Mouse (Mus musculus): ENCODE data around the gene Crnkl1. TPM values are rescaled to one million over a fixed set of nuclear protein-coding genes. Genes with fewer than 3 reads are reported as not detected.
"Not testable (repeated sequence)": the region's sequence is repeated elsewhere in the genome, so short reads cannot be mapped to it uniquely, and the experiment has no call there.

Gene Crnkl1
- polyA plus RNA-seq, 1 experiment from 2014 or later = 26.2 TPM

DNA sequence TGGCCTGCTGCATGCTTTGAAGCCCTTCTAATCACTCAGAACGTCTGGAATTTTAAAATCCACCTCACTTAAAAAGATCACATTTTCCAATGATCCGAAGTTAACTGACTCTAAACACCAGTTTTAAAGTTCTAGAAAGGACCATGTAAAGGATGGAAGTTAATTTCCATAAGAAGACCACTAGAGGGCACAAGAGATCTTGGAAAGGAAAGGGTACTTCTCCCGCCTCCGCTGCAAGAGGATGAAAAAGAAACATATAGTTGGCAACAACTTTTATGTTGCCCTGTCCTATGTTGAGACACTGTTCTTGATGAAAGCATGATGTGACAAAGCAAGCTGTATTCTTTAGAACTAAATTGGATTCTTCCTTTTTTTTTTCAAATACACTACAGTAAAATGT, 22.6 kb upstream of the Crnkl1 start:
- Histone ChIP-seq H3K4me2 (no peak overlapping the region), H3K4me1 (replicated peaks) (peaks cover 5% of the 10 kb centered on the region; the same call in 1 of the 2 replicates), H3K27me3 (0 out of 2 replicates have a peak, but pooled peaks cover 6% of the 10 kb centered on the region), H3K9ac (no peak overlapping the region), H3K4me3 (no peak overlapping the region), H3K36me3 (no peaks in the 10 kb centered on the region), H3K27ac (replicated peaks) (no peak overlapping the region), H3K9me3 (no peaks in the 10 kb centered on the region)
- WGBS = 12% methylated on average over 4 of the region's 4 CpGs
- ATAC-seq (ENCODE audit: low read depth) = no peak

DNA sequence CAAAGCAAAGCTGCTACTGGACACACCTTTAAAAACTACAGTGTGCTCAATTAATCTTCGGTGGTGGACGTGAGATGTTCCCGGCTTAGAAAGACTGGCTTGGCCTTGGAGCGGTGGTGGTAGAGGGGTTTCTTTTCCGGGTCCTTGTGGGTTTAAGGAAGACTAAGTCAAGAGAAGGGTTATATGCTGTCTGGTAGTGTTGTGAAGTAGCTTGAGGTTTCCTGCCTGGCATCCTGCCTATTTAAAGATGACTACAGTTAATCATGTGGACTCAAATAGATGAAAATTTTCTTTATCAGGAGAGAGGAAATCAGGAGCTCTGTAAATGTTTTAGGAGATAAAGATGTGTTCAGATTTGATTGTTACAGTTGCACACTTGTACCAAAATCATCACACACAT, 21.5 kb upstream of the Crnkl1 start:
- no peak overlapping the region for H3K4me2 ChIP-seq
- H3K4me1 ChIP-seq (replicated peaks) = peaks cover 5% of the 10 kb centered on the region; the same call in 1 of the 2 replicates
- no peaks in the 10 kb centered on the region for H3K9me3 ChIP-seq
- no peak for ATAC-seq (ENCODE audit: low read depth)
- no peaks in the 10 kb centered on the region for H3K36me3 ChIP-seq
- no peak overlapping the region for H3K9ac ChIP-seq
- H3K27me3 ChIP-seq = 0 out of 2 replicates have a peak, but pooled peaks cover 6% of the 10 kb centered on the region
- no peak overlapping the region for H3K4me3 ChIP-seq
- 47% methylated on average over 5 of the region's 5 CpGs for WGBS
- H3K27ac ChIP-seq (replicated peaks) = no peak overlapping the region

DNA sequence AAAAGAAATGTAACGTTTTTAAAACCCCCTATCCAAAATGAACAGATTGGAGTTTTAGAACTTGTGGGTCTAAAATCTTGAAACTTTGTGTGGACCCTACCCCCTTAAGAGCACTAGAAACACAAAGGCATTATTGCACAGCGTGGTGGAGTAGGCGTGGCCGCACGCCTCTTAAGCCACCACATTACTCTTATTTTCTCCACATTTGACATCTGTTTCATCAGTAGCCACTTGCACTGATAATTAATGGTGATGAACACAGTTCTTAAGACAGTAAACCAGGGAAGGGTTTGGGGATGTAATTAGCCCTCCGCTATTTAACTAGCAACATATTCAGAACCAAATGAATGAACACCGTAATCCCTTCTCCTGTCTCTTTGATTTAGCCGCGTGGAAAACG, 21.0 kb upstream of the Crnkl1 start:
- Histone ChIP-seq H3K36me3 (no peaks in the 10 kb centered on the region), H3K4me3 (no peak overlapping the region), H3K9ac (no peak overlapping the region), H3K27me3 (0 out of 2 replicates have a peak, but pooled peaks cover 6% of the 10 kb centered on the region), H3K27ac (replicated peaks) (no peak overlapping the region), H3K9me3 (no peaks in the 10 kb centered on the region), H3K4me2 (no peak overlapping the region), H3K4me1 (replicated peaks) (peaks cover 5% of the 10 kb centered on the region; the same call in 1 of the 2 replicates)
- ATAC-seq (ENCODE audit: low read depth) = no peak
- WGBS = 34% methylated on average over 10 of the region's 10 CpGs

DNA sequence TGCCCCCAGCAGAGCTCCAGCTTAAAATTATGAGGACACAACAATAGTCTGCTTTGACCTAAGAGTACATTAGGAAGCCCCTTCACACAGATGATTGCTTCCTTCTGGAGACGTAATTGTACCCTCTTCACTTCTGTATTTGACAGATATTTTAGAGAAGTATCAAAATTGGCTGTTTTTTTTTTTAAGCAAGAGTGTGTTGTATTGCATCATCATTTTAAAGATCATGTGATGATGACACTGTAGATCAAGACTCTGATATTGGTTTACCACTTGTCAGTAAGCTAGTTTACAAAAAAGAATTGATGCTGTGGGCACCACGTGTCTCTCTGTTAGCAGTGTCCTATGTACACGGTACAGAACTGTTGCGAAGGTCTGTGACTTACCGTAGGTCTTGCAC, 17.9 kb upstream of the Crnkl1 start:
- ATAC-seq (ENCODE audit: low read depth) = no peak
- Histone ChIP-seq H3K4me1 (replicated peaks) (peaks cover 25% of the 10 kb centered on the region), H3K9ac (no peak overlapping the region), H3K27ac (replicated peaks) (no peak overlapping the region), H3K4me3 (no peak overlapping the region), H3K27me3 (0 out of 2 replicates have a peak, but pooled peaks cover under 1% of the 10 kb centered on the region), H3K4me2 (no peak overlapping the region), H3K36me3 (no peaks in the 10 kb centered on the region), H3K9me3 (no peaks in the 10 kb centered on the region)
- WGBS = 61% methylated on average over 5 of the region's 5 CpGs

DNA sequence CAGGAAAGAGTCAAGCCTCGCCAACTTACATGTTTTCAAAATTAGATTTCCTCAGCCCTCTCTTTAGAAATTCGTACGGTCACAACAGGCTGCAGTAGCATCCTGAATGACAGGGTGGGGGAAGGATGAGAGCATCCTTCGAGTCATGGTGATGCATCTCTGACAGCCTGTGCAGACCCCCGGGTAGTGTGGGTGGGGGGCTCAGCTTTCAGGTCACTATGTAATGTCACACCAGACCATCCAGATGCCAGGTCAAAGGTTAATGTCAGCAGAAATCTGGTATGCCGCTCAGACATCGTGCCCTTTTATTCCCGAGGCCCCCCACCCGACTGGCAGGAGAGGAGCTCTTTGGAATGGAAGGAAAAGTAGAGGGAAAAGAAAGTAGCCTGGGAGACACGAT, 15.4 kb upstream of the Crnkl1 start:
- WGBS = 13% methylated on average over 10 of the region's 10 CpGs
- H3K27ac ChIP-seq (replicated peaks) = no peak overlapping the region

DNA sequence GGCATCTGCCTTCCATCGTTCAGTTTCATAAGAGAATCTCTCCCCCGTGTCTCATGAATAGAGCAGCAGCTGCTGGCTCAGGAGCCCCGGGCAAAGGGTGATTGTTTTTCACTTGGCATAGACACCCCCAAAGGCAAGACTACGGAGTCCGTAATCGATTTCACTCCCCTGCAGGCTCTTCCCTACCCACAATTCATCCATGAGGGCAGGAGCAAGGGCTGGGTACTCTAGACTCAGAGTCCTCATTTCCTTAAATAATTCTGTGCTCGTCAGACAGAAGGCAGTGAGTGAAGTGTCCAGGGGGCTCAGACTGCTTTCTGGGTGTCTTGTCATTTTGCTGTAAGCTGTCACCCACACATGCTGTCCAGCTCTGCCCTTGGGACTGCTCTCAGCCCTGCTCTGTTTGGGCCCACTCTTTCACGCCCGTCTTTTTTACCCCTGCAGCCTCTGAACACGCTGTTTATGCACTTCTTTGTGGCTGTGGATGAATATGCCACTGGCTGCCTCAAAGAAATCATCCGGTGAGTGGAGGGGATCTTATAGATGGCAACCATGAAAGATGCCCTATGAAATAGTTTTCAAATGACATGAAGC, 14.8 kb upstream of the Crnkl1 start:
- Histone ChIP-seq H3K9me3 (no peaks in the 10 kb centered on the region), H3K4me2 (peak overlapping the region; percentile 30), H3K9ac (no peak overlapping the region), H3K36me3 (no peaks in the 10 kb centered on the region), H3K27ac (replicated peaks) (peak overlapping the region; percentile 80), H3K4me3 (no peak overlapping the region), H3K4me1 (replicated peaks) (peaks cover 27% of the 10 kb centered on the region), H3K27me3 (no peaks in the 10 kb centered on the region)
- peak; percentile 68 for ATAC-seq (ENCODE audit: low read depth)
- 11% methylated on average over 11 of the region's 11 CpGs for WGBS

More for the DNA sequence above, 15.4 kb upstream of the Crnkl1 start:
- Histone ChIP-seq H3K4me1 (replicated peaks) (peaks cover 25% of the 10 kb centered on the region), H3K9me3 (no peaks in the 10 kb centered on the region), H3K9ac (no peak overlapping the region), H3K4me3 (no peak overlapping the region), H3K36me3 (no peaks in the 10 kb centered on the region), H3K27me3 (no peaks in the 10 kb centered on the region), H3K4me2 (no peak overlapping the region)
- ATAC-seq (ENCODE audit: low read depth) = no peak

DNA sequence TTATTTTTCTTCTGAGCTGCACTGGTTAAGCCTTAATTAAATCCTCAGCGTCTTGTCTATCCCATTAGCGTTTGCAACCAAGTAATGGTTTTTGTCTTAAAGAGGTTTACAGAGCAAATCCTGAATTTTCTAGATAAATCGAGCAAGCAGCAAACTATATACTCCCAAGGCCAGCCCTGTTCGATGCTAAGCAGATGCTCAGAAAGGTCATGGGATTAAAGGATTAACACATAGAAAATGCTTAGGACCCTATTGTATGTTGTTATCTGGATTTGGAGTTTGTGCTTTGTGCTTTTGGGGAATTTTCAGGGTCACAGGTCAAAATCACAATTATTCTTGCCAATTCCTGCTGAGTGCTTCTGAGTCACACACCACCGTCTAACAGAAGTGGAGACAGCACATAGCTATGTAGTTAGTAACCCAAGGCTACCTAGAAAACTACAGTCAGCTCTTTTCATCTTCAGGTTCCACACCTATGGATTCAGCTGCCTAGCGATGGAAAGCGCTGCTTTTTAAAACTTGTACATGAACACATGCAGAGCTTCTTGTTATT, 13.7 kb upstream of the Crnkl1 start:
- no peaks in the 10 kb centered on the region for H3K27me3 ChIP-seq
- no peaks in the 10 kb centered on the region for H3K36me3 ChIP-seq
- H3K27ac ChIP-seq (replicated peaks) = peak overlapping the region; percentile 80
- no peak overlapping the region for H3K9ac ChIP-seq
- H3K4me1 ChIP-seq (replicated peaks) = peaks cover 34% of the 10 kb centered on the region
- H3K4me3 ChIP-seq = no peak overlapping the region
- WGBS = 75% methylated on average over 7 of the region's 7 CpGs
- no peaks in the 10 kb centered on the region for H3K9me3 ChIP-seq
- ATAC-seq (ENCODE audit: low read depth) = no peak
- H3K4me2 ChIP-seq = no peak overlapping the region

DNA sequence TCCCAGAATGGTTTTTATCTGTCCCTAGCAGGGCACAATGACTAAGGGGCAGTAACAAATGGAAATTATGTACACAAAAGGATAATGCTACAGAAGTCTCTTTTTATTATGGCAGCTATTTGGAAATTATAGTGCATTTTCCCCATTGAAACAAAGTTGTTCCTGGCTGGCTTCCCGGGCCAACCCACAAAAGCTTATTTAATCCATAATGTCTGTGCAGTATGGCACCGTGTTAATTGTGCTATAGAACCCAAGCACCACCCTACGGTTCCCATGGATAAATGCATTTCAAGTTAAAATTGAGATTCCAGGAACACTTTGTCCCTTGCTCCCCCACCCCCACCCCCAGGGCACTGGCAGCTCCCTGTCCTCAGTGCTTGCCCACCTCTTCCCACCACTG, 9.5 kb upstream of the Crnkl1 start:
- Histone ChIP-seq H3K9me3 (no peaks in the 10 kb centered on the region), H3K4me1 (replicated peaks) (peaks cover 25% of the 10 kb centered on the region), H3K27ac (replicated peaks) (no peak overlapping the region), H3K4me2 (no peak overlapping the region), H3K27me3 (no peaks in the 10 kb centered on the region), H3K4me3 (no peak overlapping the region), H3K36me3 (no peaks in the 10 kb centered on the region), H3K9ac (no peak overlapping the region)
- no peak for ATAC-seq (ENCODE audit: low read depth)
- 48% methylated on average over 3 of the region's 3 CpGs for WGBS

DNA sequence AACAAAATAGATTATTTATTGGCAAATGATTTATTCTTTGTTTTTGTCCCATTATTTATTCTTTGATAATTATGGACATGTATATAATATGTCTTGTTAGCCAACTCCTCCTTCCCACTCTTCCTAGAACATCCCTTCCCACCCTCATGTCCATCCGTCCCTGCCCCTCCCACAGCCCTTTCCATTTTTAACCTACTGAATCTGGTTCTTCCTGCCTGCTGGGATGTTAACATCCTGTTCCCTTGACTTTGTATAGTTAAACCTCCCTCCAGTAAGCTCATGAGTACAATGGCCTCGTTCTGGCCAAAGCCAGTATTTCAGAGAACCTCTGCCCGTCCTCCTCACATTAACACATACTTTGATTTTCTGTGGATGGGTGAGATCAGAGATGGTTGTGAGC, 6.6 kb upstream of the Crnkl1 start:
- H3K9ac ChIP-seq = no peak overlapping the region
- no peak overlapping the region for H3K4me3 ChIP-seq
- ATAC-seq (ENCODE audit: low read depth) = no peak
- H3K4me2 ChIP-seq = no peak overlapping the region
- H3K4me1 ChIP-seq (replicated peaks) = peaks cover 16% of the 10 kb centered on the region
- H3K9me3 ChIP-seq = no peaks in the 10 kb centered on the region
- no peak overlapping the region for H3K27ac ChIP-seq (replicated peaks)
- H3K36me3 ChIP-seq = no peaks in the 10 kb centered on the region
- no peaks in the 10 kb centered on the region for H3K27me3 ChIP-seq
- WGBS = 71% methylated on average over 3 of the region's 3 CpGs

DNA sequence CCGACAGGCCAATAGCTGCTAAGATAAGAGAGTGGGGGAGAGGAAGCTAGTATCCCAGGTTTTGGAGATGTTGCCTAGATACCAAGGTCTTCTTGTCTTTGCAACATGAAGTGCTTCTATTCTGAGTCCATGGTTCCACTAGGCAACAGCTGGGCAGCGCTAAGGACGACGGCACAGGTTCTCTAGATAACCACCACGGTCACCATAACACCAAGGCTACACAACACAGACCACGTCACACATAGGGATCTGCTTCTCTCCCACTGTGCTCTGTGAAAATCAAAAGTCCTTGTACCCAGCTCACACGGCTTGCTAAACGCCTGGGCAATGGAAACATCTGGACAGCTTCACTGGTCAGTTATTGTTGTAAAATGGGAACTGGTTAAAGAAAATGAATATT, 2.2 kb upstream of the Crnkl1 start:
- peaks cover 16% of the 10 kb centered on the region for H3K4me1 ChIP-seq (replicated peaks)
- H3K4me3 ChIP-seq = no peak overlapping the region
- no peak overlapping the region for H3K27ac ChIP-seq (replicated peaks)
- WGBS = 85% methylated on average over 8 of the region's 8 CpGs
- no peaks in the 10 kb centered on the region for H3K27me3 ChIP-seq
- H3K9ac ChIP-seq = no peak overlapping the region
- H3K4me2 ChIP-seq = no peak overlapping the region
- H3K9me3 ChIP-seq = no peaks in the 10 kb centered on the region
- peaks cover 9% of the 10 kb centered on the region for H3K36me3 ChIP-seq
- no peak for ATAC-seq (ENCODE audit: low read depth)

DNA sequence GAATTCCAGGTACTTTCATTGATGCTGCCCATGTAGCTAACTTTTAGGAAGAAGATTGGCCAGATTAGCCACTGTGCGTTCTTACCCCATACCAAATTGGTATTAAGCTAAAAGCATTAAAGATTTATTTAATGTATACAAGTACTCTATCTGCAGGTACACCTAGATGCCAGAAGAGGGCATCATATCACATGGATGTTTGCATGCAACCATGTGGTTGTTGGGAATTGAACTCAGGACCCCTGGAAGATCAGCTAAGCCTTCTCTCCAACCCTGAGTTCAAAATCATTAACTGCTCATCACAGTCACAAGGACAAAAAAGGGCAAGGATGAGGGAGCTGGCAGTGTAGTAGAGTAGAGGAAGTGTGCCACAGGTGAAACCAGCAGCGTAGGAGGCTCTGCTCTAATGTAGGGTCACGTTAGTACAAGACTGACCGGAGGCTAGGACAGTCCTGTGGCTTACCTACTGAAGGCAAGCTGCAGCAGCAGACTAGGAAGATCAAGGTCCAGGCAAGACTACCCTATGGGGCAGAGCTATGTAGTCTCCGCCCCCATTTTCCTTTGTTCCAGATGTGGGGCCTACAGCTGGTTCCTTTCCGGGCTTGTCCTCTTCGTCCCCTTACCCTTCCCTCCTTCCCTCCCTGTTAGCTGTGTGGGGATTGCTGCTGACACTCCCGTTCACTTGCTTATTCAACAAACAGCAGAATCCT, 13.7 kb downstream of the Crnkl1 start:
- Histone ChIP-seq H3K27me3 (no peaks in the 10 kb centered on the region), H3K9ac (no peak overlapping the region), H3K4me2 (no peak overlapping the region), H3K36me3 (peaks cover 91% of the 10 kb centered on the region), H3K4me3 (no peak overlapping the region), H3K4me1 (replicated peaks) (no peaks in the 10 kb centered on the region), H3K9me3 (no peaks in the 10 kb centered on the region), H3K27ac (replicated peaks) (no peak overlapping the region)
- no peak for ATAC-seq (ENCODE audit: low read depth)
- WGBS = 90% methylated on average over 8 of the region's 8 CpGs

DNA sequence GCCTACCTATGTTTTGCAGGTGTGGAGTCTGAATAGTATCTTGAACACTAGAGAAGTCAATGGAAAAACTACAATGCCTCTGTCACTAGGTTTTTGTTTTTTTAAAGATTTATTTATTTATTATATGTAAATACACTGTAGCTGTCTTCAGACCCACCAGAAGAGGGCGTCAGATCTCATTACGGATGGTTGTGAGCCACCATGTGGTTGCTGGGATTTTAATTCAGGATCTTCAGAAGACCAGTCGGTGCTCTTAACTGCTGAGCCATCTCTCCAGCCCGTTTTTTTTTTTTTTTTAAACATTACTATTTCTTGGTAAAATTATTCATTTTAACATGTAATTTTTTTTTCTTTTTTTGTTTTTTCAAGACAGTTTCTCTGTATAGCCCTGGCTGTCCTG, 28.9 kb downstream of the Crnkl1 start:
- H3K4me1 ChIP-seq (replicated peaks) = peaks cover 22% of the 10 kb centered on the region
- not testable (repeated sequence) for H3K4me2 ChIP-seq; H3K9me3 ChIP-seq; H3K4me3 ChIP-seq; ATAC-seq (ENCODE audit: low read depth); H3K27ac ChIP-seq (replicated peaks); H3K9ac ChIP-seq; H3K27me3 ChIP-seq
- WGBS = 52% methylated on average over 4 of the region's 4 CpGs
- H3K36me3 ChIP-seq = peaks cover 26% of the 10 kb centered on the region

Measured in neural tube, embryonic 13.5 days (tissue).